Mouse (Mus musculus): ENCODE results near the gene Cdc42ep3.
A peak's percentile ranks its signal among the peaks of the same experiment; 100 is the strongest.

DNA sequence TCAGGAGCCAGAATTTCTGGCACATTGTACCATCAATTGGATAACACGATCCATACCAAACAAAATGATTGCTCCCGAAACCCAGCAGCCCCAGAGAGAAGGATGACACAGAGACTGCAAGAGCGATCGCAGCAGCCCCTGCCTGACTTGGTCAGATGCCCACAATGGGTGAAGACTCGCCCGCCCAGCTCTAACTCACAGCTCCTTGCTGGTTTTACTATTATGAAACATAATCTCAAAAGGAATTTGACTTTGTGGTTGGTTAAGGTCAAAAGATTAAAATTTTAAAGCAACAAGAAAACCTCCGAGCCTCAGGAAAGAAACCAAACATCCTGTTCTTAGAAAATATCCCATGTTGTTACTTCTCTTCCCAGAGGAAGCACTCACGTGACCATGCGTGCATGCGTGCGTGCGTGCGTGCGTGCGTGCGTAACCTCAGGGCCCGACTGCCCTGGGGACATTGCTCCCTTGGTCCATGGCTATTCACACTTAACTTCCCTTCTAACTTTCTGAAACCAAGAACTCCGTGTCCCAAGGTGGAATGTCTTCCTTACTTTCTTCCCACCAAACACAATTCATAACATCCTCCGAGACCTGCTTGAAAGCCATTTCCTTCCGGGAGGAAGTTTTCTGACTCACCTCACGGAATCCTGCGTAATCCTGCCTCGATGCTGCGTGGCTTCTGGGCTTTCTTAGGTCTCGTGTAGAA lies 9.7 kb downstream of the Cdc42ep3 start:
- TF ChIP-seq CTCF (IDR thresholded peaks at IDR 0.05) (no peak), POLR2A (IDR thresholded peaks at IDR 0.05; ENCODE audit: insufficient read depth, low read depth, low read length) (peak; percentile 33; the same call in 1 of the 2 replicates)
